Mouse (Mus musculus) brown adipose tissue, adult 24 weeks (tissue): Measurements from ENCODE around the gene Rap1gap2. TPM values are rescaled to one million over a fixed set of nuclear protein-coding genes. Genes with fewer than 3 reads are reported as not detected.

Experiments used
- H3K27ac ChIP-seq: fragments of 200-500 bp; replicated peaks from 2 replicates; pipeline ENCODE4 v1.5.1; 2012; ENCODE audit warnings: low read depth, mild to moderate bottlenecking, low read length
- H3K4me1 ChIP-seq: fragments of 200-500 bp; 2 replicates; pipeline ENCODE4 v1.6.1; 2012; ENCODE audit warnings: low read length, mixed read lengths; ENCODE audit not compliant: control insufficient read depth, insufficient read depth, insufficient read length
- H3K4me3 ChIP-seq: fragments of 200-500 bp; 2 replicates; pipeline ENCODE4 v1.5.1; 2012; ENCODE audit warnings: low read depth, mild to moderate bottlenecking, low read length, moderate library complexity; ENCODE audit not compliant: insufficient read depth
- polyA plus RNA-seq: library from polyadenylated mRNA; stranded (reverse); fragments of >200 nt; gene quantifications from 2 replicates; pipeline ENCODE4 v1.2.4, GENCODE M21; 2012; ENCODE audit not compliant: missing spikeins, insufficient read depth, insufficient read length

The Rap1gap2 gene
- polyA plus RNA-seq, 1 experiment, result 4.5 TPM

DNA sequence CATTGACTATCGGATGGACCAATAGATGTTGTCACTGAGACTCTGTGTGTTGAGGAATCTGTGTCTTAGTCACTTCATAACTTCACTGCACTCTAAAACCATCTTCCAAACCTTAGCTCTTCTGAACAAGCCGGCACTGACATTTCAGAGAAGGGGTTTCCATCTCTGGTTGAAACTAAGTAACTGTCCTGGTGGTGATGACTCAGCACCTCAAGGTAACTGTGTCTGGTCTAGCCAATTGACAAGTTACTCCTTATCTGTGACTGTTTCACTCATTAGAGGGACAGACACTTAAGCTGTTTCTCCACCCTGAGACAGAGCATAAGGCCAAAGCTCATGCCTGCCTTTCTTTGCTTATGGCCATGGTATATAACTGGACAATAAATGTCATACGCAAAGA is 114.1 kb downstream of the Rap1gap2 start:
- Histone ChIP-seq H3K27ac (no peak overlapping the region), H3K4me1 (peaks cover 10% of the 10 kb centered on the region), H3K4me3 (no peak overlapping the region)

DNA sequence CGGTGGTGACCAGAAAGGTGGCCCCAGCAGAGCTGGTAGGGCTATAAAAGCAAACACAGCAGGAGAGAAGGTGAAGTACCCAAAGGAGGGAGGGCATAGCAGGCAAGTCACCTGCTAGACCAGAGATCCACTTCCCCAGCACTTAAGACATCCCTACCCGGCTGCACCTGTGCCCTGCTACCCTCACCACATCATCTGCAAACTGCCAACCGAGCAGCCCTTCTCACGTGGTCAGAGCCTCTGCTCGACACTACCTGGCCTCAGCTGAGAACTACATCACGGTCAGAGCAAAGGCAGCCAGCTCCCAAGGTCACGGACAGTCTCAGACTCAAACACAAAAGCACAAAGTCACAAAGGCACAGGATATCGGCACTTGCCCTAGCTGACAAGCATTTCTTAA is 116.8 kb downstream of the Rap1gap2 start:
- Histone ChIP-seq H3K27ac (no peak overlapping the region), H3K4me3 (peak overlapping the region; percentile 49), H3K4me1 (peaks cover 10% of the 10 kb centered on the region)

DNA sequence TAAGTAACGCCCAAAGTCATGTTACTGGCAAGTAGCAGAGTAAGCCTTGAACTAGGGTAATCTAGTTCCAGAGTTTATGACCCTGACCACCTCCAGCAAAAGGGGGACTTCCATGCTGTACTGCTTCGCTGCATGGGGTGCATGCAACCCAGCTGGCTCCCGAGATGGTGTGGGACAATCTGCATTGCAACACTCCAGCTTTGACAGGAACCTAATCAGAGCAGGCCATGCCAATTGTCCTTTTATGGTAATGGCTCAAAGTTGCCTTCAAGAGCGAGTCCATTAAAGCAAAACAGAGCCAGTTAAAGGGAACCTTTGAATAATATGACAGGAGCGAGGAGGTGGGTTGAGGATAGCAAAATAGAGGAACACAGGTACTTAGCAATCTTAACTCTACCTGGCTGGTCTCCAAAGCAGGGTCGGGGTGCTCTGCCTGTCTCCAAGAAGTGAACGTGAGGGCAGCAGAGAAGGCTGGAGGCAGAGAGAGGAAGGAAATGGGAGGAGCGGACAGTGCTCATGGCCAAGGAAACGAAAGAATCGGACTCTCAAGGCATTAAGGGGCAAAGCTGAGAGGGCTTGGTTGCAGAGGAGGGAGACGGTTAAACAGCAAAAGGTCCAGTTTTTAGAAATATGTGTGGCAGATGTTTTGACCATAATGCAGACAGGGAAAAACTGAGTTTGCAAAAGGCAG is 117.4 kb downstream of the Rap1gap2 start:
- peak overlapping the region; percentile 49 for H3K4me3 ChIP-seq
- H3K27ac ChIP-seq, result peak overlapping the region; percentile 79
- H3K4me1 ChIP-seq, result peaks cover 10% of the 10 kb centered on the region

DNA sequence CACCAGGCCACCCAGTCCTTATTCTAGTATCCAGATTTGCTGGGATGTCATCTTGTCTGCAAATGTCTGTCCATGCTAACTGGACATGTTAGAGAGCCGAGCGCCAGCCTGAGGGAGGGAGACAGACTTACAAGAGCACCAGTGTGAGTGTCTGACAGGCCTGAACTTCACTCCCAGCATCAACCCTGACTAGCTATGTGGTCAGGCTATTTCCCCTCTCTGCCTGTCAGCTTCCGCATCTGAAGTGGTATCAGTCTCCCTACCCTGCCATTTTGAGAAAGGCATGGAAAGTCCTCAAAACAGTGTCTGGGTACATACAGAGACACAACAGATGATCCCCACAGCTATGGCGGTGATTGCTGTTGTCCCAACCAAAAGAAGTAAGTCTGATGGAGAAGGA is 119.6 kb downstream of the Rap1gap2 start:
- Histone ChIP-seq H3K4me3 (no peak overlapping the region), H3K27ac (no peak overlapping the region), H3K4me1 (peaks cover 10% of the 10 kb centered on the region)

DNA sequence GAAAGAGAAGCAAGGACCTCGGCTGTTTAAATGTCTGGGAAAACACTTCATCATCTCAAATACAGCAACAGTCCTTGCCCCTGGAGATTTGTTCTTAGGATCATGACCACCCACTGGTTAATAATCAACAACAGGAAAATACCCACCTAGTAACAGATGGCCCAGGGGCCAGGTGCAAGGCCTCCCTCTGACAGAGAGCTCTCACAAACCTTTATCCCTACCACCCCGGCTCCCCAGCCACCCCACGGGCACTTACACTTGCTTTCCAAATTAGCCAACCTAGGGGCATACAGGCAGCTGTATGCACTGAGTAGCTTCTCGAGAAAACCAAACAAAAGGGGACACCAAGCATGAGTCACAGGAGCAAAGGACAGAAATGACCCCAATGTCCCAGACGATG is 121.5 kb downstream of the Rap1gap2 start:
- H3K27ac ChIP-seq, result no peak overlapping the region

DNA sequence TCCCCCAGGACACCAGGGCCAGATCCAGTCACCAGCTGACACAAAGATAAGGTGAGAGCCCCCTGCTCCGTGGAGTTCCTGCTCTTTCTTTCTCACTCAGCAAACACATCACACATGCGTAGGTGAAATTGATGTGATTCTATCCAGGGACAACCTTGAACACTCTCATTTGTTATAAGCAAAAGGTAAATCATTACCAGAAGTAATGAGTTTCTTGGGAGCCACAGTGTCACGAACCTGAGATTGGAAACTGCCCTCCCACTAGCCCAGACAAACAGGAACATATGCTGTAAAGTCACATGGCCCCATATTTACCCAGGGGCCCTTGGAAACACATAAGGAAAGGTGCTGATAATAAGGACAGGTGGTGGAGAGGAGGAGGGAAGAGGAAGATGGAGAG is 122.8 kb downstream of the Rap1gap2 start:
- Histone ChIP-seq H3K4me3 (no peak overlapping the region), H3K4me1 (peaks cover 5% of the 10 kb centered on the region; the same call in 1 of the 2 replicates), H3K27ac (no peak overlapping the region)

More for the DNA sequence above, 121.5 kb downstream of the Rap1gap2 start:
- Histone ChIP-seq H3K4me1 (peaks cover 10% of the 10 kb centered on the region), H3K4me3 (no peak overlapping the region)

DNA sequence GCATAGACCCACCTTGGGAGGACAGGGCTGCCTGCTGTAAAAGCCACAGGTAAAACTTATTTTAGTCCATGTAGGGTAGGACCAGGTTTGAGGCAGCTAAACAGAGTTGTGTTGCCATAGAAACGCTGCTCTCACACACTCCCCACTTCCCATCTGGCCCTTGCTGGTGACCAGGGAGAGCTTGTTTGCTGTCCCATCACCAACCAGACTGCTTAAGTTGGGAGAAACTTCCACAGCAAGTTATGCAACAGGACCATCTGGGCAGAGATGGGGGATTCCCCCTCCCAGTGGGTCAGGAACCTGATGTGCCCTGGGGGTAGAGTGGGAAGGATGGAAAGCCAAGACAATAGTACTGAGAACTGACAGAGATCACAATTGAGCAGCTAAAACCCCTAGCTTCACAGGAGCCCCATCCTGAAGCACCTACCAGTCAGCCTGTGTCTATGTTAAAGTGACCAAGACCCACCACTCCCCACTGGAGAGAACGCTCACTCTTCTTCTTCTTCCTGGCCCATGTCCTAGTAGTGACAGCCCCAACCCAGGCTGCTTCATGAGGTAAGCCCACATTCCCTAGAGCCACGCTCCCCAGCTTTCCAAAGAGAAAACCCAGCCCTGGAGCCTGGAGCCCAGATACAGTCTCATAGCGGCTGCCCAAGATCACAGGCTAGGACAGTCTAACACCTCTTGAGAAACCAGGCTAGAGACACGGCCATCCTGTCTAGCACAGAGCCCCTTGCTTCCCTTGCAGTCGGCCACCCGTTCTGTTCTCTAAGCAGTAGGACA is 125.1 kb downstream of the Rap1gap2 start:
- Histone ChIP-seq H3K4me3 (no peak overlapping the region), H3K27ac (no peak overlapping the region), H3K4me1 (no peaks in the 10 kb centered on the region)

DNA sequence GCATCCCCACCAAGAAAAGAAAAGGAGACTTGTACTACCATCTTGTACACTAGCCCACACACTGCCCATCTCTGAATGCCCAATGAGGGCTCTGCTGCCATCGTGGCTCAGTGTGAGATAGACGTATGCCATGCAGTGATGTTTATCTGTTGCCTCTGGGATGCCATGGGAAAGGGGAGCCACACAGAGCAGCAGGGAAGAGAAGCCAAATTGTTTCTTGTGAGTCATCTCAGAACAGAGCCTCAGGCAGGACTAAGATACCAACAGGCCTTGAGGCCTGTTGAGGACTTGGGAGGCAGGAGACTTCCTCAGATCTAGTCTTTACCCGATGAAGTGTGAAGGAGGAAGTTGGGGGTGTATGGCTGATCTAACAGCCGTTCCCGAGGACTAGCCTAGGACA is 126.8 kb downstream of the Rap1gap2 start:
- no peak overlapping the region for H3K4me3 ChIP-seq
- no peak overlapping the region for H3K27ac ChIP-seq
- no peaks in the 10 kb centered on the region for H3K4me1 ChIP-seq

DNA sequence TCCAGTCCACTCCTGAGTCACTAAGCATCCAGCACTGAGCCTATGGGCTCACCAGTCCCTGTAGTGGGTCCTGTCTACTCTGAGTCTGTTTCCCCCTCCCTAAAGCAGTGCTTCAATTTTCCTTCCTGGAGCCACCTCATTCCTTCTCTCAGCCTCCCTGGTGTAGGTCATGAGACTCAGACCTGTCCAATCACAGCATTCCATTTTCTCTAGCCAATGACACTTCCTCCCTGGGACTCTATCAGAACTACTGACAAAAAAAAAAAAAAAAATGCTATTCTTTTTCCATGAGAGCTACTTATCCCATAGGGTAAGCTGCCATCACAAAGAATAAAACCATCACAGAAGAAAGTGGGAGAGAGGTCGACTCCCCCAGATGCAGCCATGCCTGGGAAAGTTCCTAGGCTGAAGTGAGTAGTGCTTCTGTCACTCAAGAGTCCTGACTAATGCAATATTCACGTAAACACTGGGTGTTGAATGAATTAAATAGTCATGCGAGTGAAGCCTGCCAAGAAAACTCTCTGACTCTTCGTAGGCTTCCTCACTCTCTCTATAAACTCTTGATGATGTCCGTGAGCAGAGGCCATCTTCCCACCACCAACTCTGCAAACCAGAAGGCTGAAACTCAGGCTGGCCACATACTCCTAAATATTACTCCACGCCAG is 127.4 kb downstream of the Rap1gap2 start:
- Histone ChIP-seq H3K27ac (no peak overlapping the region), H3K4me1 (no peaks in the 10 kb centered on the region), H3K4me3 (no peak overlapping the region)

DNA sequence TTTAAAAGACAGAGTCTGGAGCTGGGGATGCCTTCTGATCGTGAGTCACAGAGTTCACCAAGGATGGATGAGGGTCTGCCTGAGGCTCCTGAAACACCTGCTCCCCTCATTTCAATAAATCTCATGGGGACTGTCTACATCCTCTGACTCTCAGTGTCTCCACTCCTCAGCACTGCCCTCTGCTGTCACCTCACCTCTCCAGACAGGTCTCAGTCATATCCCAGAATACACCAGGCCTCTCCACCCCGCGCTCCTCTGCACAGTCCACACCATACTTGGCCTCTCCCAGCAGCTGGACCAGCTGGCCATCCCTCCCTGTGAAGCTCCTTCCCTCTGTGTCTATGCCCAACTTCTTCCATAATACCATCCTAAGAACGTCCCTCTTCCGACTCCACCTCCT is 128.9 kb downstream of the Rap1gap2 start:
- no peaks in the 10 kb centered on the region for H3K4me1 ChIP-seq

DNA sequence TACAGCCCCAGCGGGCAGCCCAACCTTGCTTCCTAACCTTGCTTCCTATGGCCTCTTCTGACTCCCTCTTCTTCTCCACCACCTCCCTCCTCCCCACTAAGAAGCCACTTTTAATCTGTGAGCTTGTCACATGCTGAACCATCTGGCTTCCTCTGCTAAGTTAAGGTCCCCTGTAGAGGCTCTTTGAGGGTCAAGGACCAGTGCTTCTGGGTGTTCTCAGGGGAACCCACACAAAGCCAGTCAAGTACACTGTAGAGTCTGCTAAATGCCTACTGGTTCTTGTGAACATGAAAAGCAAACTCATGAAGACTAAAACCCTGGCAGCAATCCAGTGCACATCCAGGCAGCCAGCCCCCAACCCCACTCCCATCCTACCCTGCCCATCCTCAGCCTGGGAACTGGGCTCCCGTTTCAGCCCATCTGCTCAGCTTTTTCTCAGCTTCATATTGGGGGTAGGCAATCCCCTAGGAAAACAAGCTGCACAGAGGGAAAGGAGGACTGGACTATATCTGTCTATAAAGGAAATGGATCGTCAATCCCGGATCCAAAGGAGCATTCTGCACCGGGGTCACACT is 130.9 kb downstream of the Rap1gap2 start:
- Histone ChIP-seq H3K27ac (no peak overlapping the region), H3K4me3 (no peak overlapping the region), H3K4me1 (no peaks in the 10 kb centered on the region)

More for the DNA sequence above, 128.9 kb downstream of the Rap1gap2 start:
- no peak overlapping the region for H3K27ac ChIP-seq
- no peak overlapping the region for H3K4me3 ChIP-seq

DNA sequence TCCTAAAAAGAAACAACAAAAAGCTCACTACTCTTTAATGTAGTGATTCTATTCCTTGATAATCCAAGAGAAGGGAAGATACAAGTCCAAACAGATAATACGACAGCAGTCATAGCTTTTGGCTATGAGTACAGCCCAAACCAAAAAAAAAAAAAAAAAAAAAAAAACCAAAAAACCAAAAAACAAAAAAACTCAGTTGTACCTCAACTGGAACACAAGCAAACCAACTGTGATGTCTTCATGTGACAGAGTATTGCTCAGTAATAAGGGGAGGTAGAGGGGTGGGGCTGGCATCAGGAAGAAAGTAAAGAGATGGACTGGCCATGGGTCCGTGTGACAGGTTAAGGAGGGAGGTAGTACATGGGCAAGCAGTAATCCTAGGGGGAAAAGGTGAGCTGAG is 131.8 kb downstream of the Rap1gap2 start:
- H3K4me1 ChIP-seq, result no peaks in the 10 kb centered on the region
- H3K27ac ChIP-seq, result no peak overlapping the region
- H3K4me3 ChIP-seq, result no peak overlapping the region

DNA sequence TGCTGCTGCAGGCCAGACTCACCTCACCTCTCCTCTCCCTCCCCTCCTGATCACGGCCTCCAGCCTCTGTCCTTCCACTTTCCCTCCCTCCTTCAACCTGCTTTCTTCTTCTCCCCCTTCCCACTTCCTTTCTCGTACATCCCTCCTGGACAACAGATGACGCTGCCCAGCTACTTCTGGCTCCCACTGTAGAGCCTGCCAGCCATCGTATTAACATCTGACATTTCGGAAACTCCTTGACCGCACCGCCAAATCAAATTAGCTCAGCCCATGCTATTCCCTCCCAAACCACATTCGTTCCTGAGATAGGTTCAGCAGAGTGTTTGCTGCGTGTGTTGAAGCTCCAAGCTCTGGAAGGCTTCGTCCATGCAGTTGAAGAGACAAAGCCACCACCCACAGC is 138.0 kb downstream of the Rap1gap2 start:
- Histone ChIP-seq H3K27ac (no peak overlapping the region), H3K4me3 (no peak overlapping the region), H3K4me1 (no peaks in the 10 kb centered on the region)

DNA sequence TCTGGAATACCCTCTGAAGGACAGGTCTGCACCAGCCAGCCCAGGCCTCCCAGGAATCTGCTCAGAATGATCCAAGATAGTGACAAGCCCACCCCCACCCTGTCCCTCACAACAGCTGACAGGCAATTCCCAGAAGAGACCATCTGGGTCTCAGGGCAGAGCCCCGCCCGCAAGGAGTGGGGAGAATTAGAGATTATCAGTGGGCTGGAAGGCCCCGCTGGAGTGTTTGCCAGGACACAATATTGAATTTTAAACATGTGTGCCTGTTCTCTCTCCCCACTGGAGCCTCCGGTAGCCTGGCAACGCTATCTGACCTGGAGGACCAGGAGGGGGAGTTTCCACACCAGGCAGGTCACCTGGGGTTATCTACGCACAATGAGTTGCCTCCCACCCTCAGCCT is 142.5 kb downstream of the Rap1gap2 start:
- H3K27ac ChIP-seq, result no peak overlapping the region
- no peaks in the 10 kb centered on the region for H3K4me1 ChIP-seq
- no peak overlapping the region for H3K4me3 ChIP-seq

DNA sequence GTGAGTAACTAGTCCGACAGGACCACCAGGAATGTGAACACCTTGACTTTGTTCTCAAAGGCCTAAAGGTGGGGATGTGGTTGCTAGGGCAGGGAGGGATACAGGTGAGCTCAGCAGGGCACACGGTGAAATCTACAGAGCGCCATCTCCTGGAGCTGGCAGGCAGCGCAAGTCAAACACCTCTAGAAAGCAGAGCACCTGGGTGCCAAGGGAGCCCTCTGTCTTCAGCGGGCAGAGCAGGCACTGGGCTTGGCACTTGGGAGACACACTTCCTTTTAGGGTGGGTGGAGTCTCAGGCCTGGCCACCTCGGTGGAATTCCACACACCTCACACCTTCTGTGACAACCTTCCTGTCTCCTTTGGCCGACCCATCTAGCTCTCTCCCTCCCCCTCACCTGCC is 145.0 kb downstream of the Rap1gap2 start:
- Histone ChIP-seq H3K27ac (no peak overlapping the region), H3K4me1 (no peaks in the 10 kb centered on the region), H3K4me3 (no peak overlapping the region)
